Mouse (Mus musculus) gastrocnemius, adult 2 months (tissue): ENCODE data around the gene Exoc3. TPM values are rescaled to one million over a fixed set of nuclear protein-coding genes. Genes with fewer than 3 reads are reported as not detected.

Experiments used
- DNase-seq: peaks from one replicate; pipeline ENCODE4 v3.0.0; 2022
- H3K27ac ChIP-seq: fragments of 200-600 bp; 2 replicates; pipeline ENCODE4 v1.8.1; 2022; ENCODE audit warnings: mild to moderate bottlenecking
- H3K4me3 ChIP-seq: fragments of 200-600 bp; 2 replicates; pipeline ENCODE4 v1.8.1; 2022; ENCODE audit warnings: mild to moderate bottlenecking, moderate library complexity
- CTCF ChIP-seq: fragments of 200-600 bp; IDR thresholded peaks from 2 replicates; pipeline ENCODE4 v1.8.1; 2022; ENCODE audit warnings: antibody characterized with exemption, mild to moderate bottlenecking, moderate library complexity
- intact Hi-C: fragments of 180-260 bp; cut with DNase I; formaldehyde crosslinking; loops from one replicate; pipeline ENCODE4 v1.15.1; 2025
- long read RNA-seq, 2 experiments: library from polyadenylated mRNA; stranded (forward); transcript quantifications; one replicate each; pipeline ENCODE4 v2.0.0; 2021
- total RNA-seq, 2 experiments: library from RNA; stranded (reverse); gene quantifications; 2 replicates each; pipeline ENCODE4 v1.2.3; 2021

Exoc3 gene
- 10 to 100 TPM; 30.7 to 35.3 TPM for total RNA-seq
- long read RNA-seq, experiment 1, full-length matches to known transcripts = 65 of 114 reads
- long read RNA-seq, experiment 1, partial matches to known transcripts = 9 of 114 reads
- long read RNA-seq, experiment 1, other reads (novel, unspliced or antisense) = 40 of 114 reads
- long read RNA-seq, experiment 2, full-length matches to known transcripts = 73 of 119 reads
- long read RNA-seq, experiment 2, partial matches to known transcripts = 9 of 119 reads
- long read RNA-seq, experiment 2, other reads (novel, unspliced or antisense) = 37 of 119 reads

- intact Hi-C loops = loop anchor here (5.0 kb wide), 1 partner anchor 94 kb away; no protein-coding TSS in a partner anchor
- TF ChIP-seq CTCF = no peak
- DNase-seq = peak; percentile 94
- Histone ChIP-seq H3K27ac (peak within 1 kb of the TSS; percentile 97), H3K4me3 (peak within 1 kb of the TSS; percentile 84)
Observed at GRCm38 (mm10) chr13:74208317-74208985, at the start of gene Exoc3. Gene Exoc3, minus strand, starts transcription at chr13:74208732.

- no peak for TF ChIP-seq CTCF
- intact Hi-C loops = no loop called here
- DNase-seq = no peak
- no peak overlapping the region for H3K27ac ChIP-seq
- no peak overlapping the region for H3K4me3 ChIP-seq
Observed at GRCm38 (mm10) chr13:74246494-74246893, 38.0 kb upstream of the Exoc3 start.

- Histone ChIP-seq H3K27ac (peak overlapping the region; percentile 48), H3K4me3 (peak overlapping the region; percentile 53)
- DNase-seq = no peak
- no peak for TF ChIP-seq CTCF
- intact Hi-C loops = no loop called here
Observed at GRCm38 (mm10) chr13:74245899-74246231, 37.3 kb upstream of the Exoc3 start.

DNA sequence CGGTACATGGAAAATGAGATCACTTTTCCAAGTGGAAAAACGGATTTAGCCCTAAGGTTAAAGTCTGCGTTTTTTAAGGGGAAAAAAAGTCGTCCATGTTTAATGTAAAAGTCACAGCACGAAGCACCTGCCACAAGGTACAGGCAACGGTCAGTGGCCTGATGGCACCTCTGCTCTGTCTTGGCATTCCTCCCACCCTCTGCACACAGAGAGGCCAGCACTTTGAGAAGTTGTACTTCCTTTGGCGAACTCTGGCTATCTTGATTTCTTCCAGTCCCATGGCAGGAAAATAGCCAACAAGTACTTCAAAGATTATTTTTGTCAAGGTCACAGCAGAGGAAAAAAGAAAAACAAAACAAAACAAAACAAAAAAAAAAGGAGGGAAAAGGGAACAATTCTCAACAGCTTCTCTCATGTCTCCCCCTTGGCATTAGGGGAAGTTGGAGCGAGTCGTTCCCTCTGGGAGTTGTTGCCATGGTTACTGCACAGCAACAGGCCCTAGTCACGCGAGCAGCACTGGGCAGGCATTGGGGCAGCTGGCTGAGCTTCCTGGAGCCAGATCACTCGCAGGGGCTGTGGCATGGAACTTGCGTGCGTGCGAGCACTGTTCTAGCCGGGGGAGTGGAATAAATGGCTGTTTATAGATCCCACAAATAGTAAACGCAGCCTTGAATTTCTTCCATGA lies 36.8 kb upstream of the Exoc3 start:
- DNase-seq = peak; percentile 76
- H3K27ac ChIP-seq = peak overlapping the region; percentile 48
- no peak for TF ChIP-seq CTCF
- intact Hi-C loops = no loop called here
- peak overlapping the region; percentile 53 for H3K4me3 ChIP-seq

DNA sequence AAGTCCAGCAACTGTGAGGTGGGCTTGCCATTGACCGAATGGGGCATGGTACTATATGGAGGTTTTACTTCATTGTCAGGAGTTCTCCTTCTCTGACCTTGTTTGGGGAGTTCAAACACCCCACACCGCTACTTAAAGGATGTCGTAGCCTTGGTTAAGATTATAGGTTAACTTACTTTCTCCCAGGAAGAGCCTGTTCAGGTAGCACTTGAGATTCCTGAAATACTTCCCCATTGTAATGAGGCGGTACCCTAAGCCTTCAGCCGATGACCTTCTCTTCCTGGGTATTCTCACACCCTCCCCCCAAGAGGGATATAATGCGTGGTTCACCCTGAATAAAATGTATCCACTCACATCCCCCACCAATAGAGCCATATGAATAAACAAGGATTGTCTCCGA lies 29.0 kb upstream of the Exoc3 start:
- intact Hi-C loops = no loop called here
- H3K4me3 ChIP-seq = no peak overlapping the region
- DNase-seq = no peak
- no peak for TF ChIP-seq CTCF
- no peak overlapping the region for H3K27ac ChIP-seq

- intact Hi-C loops = no loop called here
- no peak overlapping the region for H3K27ac ChIP-seq
Observed at GRCm38 (mm10) chr13:74220659-74221058, 12.1 kb upstream of the Exoc3 start.

GRCm38 (mm10) chr13:74218441-74218840 lies 9.9 kb upstream of the Exoc3 start:
- TF ChIP-seq CTCF = no peak

More at GRCm38 (mm10) chr13:74220659-74221058, 12.1 kb upstream of the Exoc3 start:
- TF ChIP-seq CTCF = no peak
- no peak overlapping the region for H3K4me3 ChIP-seq
- no peak for DNase-seq

DNA sequence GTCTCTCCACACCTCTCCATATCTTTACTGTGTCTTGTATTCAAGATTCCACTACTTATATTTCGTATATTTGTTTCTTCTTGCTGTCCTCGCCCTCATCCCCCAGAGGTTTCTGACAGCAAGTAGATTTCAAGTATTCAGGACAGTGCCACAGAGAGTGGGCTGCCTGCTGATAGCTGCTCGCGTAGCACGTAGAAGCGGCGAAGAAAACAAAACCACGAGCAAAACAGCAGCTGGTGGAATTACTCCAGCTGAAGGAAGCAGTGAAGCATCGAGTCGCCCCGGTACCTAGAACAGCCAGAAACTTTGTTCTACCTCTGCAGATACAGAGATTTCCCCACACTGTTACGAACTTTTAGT lies 434 bp upstream of the Exoc3 start:
- intact Hi-C loops = loop anchor here (5.0 kb wide), 1 partner anchor 93 kb away; no protein-coding TSS in a partner anchor
- Histone ChIP-seq H3K27ac (peak overlapping the region; percentile 97), H3K4me3 (peak overlapping the region; percentile 84)
- peak; percentile 30 for DNase-seq
- TF ChIP-seq CTCF = no peak

More at GRCm38 (mm10) chr13:74218441-74218840, 9.9 kb upstream of the Exoc3 start:
- intact Hi-C loops = no loop called here
- H3K27ac ChIP-seq = no peak overlapping the region
- DNase-seq = no peak
- H3K4me3 ChIP-seq = no peak overlapping the region

GRCm38 (mm10) chr13:74196451-74196850 lies 12.1 kb downstream of the Exoc3 start:
- Histone ChIP-seq H3K27ac (no peak overlapping the region), H3K4me3 (no peak overlapping the region)
- no peak for TF ChIP-seq CTCF
- intact Hi-C loops = no loop called here
- DNase-seq = no peak

GRCm38 (mm10) chr13:74192613-74193012 lies 15.9 kb downstream of the Exoc3 start:
- peak; percentile 48 for TF ChIP-seq CTCF
- Histone ChIP-seq H3K27ac (no peak overlapping the region), H3K4me3 (no peak overlapping the region)
- intact Hi-C loops = loop anchor here (5.0 kb wide), 1 partner anchor 110 kb away; no protein-coding TSS in a partner anchor
- DNase-seq = no peak

DNA sequence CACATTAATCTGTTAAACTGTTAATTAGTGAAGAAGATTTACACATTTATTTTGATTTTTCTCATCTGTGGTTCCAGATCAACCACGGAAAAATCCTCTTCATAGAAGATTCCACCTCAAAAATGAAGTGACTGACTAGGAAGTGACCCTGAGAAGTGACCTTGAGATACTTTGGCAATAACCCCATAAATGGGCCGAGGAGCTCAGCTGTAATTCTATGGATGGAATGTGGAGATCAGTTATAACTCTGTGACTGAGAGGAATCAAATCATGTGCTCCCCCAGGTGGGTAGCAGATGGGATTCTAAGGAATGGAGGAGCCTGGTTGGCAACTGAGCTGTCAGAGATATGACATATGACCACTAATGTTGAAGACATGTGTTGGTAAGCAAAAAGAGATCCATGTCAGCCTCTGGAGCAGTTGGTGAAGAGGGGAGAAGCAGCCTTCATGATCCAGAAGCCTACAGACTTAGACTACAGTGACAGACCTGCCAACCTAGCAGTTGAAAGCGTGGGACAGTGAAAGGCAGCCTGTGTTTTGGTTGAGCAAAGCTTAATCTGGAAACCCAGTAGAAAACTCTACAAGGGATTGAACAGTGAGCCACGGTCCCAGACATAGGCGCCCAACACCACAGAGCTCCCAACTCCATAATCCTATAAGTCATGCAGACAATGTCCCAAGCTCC lies 25.4 kb downstream of the Exoc3 start:
- H3K4me3 ChIP-seq = no peak overlapping the region
- intact Hi-C loops = no loop called here
- no peak for DNase-seq
- no peak overlapping the region for H3K27ac ChIP-seq
- TF ChIP-seq CTCF = no peak

DNA sequence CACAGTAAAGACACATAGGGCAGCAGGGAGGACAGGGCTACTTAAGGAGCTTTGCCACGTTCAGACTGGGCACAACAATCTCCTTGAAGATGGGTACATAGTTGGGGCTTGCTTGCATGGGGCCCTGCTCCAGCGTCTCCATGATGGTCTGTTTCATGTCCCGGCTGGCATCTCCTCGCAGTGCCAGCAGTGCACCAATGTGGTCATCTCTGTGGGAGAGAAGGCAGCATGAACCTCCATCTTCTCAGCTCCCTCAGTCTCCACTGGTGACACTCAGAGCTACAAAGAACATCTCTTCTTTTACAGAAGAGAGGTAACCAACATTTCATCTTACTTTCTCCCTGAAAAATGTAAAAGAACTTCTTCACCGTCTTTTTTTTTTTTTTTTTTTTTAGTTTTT lies 36.5 kb downstream of the Exoc3 start:
- intact Hi-C loops = loop anchor here (10.0 kb wide), 1 partner anchor 207 kb away; the partner anchor contains the start of gene Zdhhc11
- Histone ChIP-seq H3K27ac (no peak overlapping the region), H3K4me3 (no peak overlapping the region)
- no peak for TF ChIP-seq CTCF
- DNase-seq = no peak
